Mouse (Mus musculus) stomach, postnatal 0 days (tissue): ENCODE measurements around the gene Ddit4.

ENCODE experiments used
- CTCF ChIP-seq: IDR thresholded peaks from 2 replicates; pipeline ENCODE4 v1.5.1; 2016; ENCODE audit warnings: antibody characterized with exemption, low read depth, mild to moderate bottlenecking, moderate library complexity
- EP300 ChIP-seq: optimal IDR thresholded peaks from 2 replicates; pipeline ENCODE3; 2016; ENCODE audit warnings: antibody characterized with exemption

DNA sequence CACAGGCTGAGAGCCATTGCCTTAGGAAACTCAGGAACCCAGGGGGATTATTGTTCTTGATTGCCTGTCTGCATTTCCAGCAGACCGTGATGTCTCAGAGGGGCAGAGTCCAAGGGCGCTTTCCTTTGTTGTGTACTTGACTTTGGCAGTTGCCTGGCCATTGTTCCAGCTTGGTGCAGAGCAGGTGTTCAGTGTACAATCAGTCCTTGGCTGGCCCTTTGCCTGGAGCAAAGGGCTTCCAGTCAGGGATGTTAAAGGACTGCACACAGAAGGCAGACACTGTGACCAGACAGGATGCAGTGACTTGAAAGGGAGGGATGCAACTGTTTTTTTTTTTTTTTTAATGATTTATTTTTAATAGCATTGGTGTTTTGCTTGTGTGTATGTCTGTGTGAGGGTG, 20.9 kb upstream of the Ddit4 start:
- TF ChIP-seq CTCF (no peak), EP300 (no peak)
